Mouse (Mus musculus) induced T-regulatory cell, adult 2 months (primary cell): ENCODE results near the gene Arhgef3.
"Not testable (repeated sequence)": the region's sequence is repeated elsewhere in the genome, so short reads cannot be mapped to it uniquely, and the experiment has no call there.

Experiments used
- DNase-seq: peaks from one replicate; pipeline ENCODE4 v3.0.0-alpha.2; 2012; ENCODE audit warnings: low read depth

The Arhgef3 gene

DNA sequence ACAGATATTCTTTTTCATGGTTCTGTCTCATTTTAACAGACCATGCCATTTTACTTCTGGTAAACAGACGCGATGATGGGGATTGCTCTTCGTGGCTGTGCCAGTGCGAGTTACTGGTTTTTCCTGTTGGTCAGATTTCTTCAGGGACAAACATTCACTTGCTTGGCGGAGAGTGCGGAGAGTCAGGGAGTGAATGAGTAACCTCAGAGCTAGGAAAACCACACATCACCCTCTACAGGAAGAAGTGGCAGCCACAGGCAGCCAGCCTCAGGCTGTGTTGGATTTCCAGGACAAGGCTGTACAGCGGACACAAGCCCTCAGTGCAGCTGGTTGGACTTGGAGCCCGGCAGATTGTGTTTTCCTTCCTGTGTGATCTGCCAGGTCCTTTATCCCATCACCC, 82.3 kb downstream of the Arhgef3 start:
- no peak for DNase-seq

- DNase-seq = peak; percentile 77
These were observed 83.9 kb downstream of the Arhgef3 start for GRCm38 (mm10) chr14:27198490-27199089.

GRCm38 (mm10) chr14:27199119-27199518, 84.4 kb downstream of the Arhgef3 start:
- no peak for DNase-seq

GRCm38 (mm10) chr14:27199870-27200269, 85.2 kb downstream of the Arhgef3 start:
- no peak for DNase-seq

DNA sequence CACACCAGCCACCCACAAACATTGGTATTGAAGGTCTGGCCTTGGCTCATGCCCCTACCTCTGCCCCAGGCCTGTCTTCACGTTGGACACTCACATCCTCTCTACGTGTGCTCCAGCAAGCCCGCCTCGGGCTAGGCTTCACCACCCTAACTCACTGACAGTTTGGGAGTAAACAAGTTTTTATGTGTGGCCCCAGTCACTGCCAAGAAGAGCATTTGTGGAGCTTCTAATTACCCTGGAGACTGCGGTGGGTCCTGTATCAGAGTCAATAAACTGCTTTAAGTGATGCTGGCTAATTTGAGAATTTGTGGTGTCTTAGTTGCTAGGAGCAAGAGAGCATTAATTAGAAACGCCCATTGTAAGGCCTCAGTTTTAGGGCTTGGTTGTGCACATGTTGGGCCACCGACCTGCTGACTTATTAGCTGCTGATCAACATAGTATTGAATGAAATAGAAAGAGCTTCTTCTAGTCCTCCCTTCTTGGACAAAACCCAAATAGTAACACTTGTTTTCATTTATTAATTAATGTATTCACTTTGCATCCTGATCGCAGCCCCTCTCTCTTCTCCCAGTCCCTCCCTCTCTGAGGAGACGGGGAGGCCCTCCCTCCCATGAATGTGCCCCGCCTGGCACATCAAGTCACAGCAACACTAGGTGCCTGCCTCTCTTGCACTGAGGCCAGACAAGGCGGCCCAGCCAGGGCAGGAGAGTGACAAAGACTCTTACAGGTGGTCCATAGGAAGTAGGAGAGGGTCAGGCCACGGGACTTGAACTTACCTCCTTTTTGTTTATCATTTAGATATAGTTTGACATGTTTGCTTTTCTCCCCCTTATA, 86.3 kb downstream of the Arhgef3 start:
- DNase-seq = no peak

- DNase-seq = no peak
These were observed 87.1 kb downstream of the Arhgef3 start for GRCm38 (mm10) chr14:27201824-27202223.

DNA sequence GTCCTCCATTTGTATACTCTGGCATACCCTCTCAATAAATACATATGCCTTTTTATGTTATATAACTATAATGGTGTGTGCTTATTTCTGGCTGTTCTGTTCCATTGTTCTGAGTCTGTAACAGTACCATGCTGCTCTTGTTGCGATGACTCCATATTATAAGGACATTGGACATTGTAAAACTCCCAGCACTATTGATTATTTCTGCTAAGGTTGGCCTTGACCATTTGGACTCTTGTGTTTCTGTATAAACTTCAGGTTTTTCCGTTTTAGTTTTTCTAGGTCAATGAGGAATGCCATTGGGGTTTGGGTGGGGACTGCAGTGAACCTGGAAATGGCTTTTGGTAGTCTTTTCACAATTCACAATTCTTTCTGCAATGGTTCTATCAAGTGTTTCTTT, 90.0 kb downstream of the Arhgef3 start:
- no peak for DNase-seq

- DNase-seq = no peak
These were observed 91.7 kb downstream of the Arhgef3 start for GRCm38 (mm10) chr14:27206443-27206842.

DNA sequence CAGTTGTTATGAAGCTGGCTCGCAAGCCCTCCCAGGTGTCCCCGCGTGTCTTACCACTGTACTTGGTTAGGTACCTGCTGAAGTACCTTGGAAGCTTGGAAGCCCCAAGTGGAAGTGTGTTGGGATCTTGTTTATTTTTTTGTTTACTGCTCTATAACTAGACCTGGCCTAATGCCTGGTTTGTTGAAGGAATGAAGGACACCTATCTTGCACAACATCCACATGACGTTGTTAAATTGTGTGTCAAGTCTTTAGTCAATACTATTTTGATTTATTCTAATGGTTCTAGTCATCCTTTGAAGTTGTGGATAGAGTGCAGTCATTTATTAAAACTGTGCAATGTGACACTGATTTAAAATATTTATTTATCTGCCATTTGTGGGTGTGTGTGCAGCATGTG, 94.8 kb downstream of the Arhgef3 start:
- DNase-seq = no peak

- DNase-seq = not testable (repeated sequence)
These were observed 96.1 kb downstream of the Arhgef3 start for GRCm38 (mm10) chr14:27210801-27211200.

GRCm38 (mm10) chr14:27211743-27212445, 97.2 kb downstream of the Arhgef3 start:
- DNase-seq = no peak

- no peak for DNase-seq
These were observed 99.5 kb downstream of the Arhgef3 start for GRCm38 (mm10) chr14:27214232-27214631.

- DNase-seq = no peak
These were observed 105.0 kb downstream of the Arhgef3 start for GRCm38 (mm10) chr14:27219668-27220067.

DNA sequence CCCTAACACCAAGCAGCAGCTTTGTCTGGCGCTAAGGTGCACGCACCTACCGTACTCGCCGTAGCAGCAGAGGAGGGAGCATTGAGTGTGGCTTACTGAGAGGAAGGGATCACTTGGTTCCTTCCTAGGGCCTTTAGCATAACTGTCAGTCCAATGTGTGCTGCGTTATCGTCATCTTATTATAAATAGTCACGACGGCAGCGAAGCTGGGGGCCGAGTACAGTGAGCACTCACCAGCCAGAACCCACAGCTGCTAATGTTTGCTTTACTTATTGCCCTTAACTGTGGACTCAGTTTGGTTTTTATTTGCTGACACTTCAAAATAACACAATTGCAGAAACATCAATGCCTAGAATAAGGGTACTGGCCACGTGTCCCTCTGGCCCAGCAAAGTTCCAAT, 105.6 kb downstream of the Arhgef3 start:
- DNase-seq = no peak

DNA sequence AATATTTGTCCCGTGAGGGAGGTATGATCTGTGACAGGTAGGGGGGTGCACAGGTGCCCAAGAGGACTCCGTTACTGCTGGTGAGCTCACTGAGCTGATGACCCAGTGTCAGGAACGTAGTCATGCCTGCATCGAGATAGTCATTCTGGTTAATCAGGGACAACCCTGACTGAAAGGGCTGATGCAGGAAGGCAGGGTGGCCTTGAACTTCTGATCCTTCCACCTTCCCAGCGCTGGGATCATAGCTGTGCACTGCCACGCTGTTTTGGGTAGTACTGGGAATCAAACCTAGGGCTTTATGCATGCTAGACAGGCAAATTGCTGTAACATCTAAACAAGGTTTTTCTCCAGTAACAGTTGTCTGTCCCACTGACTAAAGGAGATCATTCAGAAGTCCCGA, 109.9 kb downstream of the Arhgef3 start:
- no peak for DNase-seq

- peak; percentile 21 for DNase-seq
These were observed 111.6 kb downstream of the Arhgef3 start for GRCm38 (mm10) chr14:27226288-27226687.

GRCm38 (mm10) chr14:27228288-27228687, 113.6 kb downstream of the Arhgef3 start:
- DNase-seq = peak; percentile 36

DNA sequence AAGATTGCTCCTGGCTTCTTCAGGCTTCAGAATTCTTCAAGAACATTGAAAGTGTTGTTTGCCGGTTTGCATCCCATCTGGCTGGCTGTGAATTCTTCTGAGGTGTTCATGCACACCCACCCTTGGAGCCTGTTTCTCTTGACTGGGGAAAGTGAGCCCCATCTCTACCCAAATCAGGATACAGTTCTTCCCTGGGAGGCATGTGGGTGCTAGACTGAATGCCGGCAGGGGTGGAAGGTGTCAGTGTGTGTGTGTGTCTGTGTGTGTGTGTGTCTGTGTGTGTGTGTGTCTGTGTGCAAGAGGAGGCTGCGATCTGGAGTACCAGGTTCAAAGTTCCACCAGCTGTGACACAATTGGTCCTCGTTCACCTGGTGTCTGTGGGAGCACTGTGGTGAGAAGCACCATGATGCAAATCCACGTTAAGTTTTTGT, 114.3 kb downstream of the Arhgef3 start:
- DNase-seq = no peak

- DNase-seq = peak; percentile 91
These were observed 114.9 kb downstream of the Arhgef3 start for GRCm38 (mm10) chr14:27229441-27230147.

- peak; percentile 86 for DNase-seq
These were observed 115.7 kb downstream of the Arhgef3 start for GRCm38 (mm10) chr14:27230262-27231022.

- DNase-seq = peak; percentile 74
These were observed 116.8 kb downstream of the Arhgef3 start for GRCm38 (mm10) chr14:27231506-27231905.
